11 mouse cellular contexts compared by ENCODE assay signal in the genomic region with DNA sequence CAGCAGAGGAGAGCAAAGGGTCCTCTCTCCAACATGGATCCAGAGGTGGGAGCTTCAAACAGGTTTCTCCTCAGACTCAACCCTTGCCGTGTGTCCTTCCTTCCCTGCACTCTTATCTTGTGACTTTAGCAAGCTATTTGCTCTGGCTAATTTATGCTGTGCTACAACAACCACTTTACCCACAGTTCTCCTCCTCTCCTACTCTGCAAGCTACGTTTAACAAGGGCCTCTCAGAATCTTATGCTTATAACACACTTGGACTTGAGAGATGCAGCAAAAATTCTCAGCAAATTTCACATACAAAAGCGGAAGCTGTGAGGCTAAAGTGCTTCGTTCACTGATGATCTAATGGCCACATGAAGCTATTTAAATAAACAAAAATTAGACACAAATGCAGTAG.
"Had no signal": no experiment of that assay in that cellular context is flagged by ENCODE, and none has a peak within 500 bp of the region (broad histone marks: within the 10 kb centered on the region; RNA-seq: fewer than 3 reads in every experiment).

No protein-coding gene starts in this region.

- H3K27me3 ChIP-seq: liver, embryonic 13.5 days; midbrain, embryonic 13.5 days had no signal

- H3K4me2 ChIP-seq: liver, embryonic 13.5 days; lung, embryonic 14.5 days; midbrain, embryonic 13.5 days had no signal

- H3K9me3 ChIP-seq: liver, embryonic 13.5 days; midbrain, embryonic 13.5 days had no signal

- DNase-seq: kidney, adult 2 months; kidney, postnatal 25 days; layer of hippocampus, adult 9-11 months; liver, embryonic 13.5 days; lung, embryonic 14.5 days; lung, postnatal 10 days; thymus, postnatal 25 days had no signal

- H3K4me3 ChIP-seq: layer of hippocampus, adult 2 months; liver, embryonic 13.5 days; midbrain, embryonic 13.5 days had no signal

- H3K4me1 ChIP-seq: midbrain, embryonic 13.5 days had no signal

- ATAC-seq: intestine, postnatal 0 days; midbrain, embryonic 13.5 days had no signal

- H3K9ac ChIP-seq: liver, embryonic 13.5 days; lung, embryonic 14.5 days; midbrain, embryonic 13.5 days had no signal

- H3K27ac ChIP-seq: kidney, postnatal 0 days; layer of hippocampus, adult 2 months; liver, embryonic 13.5 days; midbrain, embryonic 13.5 days had no signal

- H3K36me3 ChIP-seq: liver, embryonic 13.5 days had no signal
